ENCODE assay signal across 23 mouse cellular contexts in the genomic region with DNA sequence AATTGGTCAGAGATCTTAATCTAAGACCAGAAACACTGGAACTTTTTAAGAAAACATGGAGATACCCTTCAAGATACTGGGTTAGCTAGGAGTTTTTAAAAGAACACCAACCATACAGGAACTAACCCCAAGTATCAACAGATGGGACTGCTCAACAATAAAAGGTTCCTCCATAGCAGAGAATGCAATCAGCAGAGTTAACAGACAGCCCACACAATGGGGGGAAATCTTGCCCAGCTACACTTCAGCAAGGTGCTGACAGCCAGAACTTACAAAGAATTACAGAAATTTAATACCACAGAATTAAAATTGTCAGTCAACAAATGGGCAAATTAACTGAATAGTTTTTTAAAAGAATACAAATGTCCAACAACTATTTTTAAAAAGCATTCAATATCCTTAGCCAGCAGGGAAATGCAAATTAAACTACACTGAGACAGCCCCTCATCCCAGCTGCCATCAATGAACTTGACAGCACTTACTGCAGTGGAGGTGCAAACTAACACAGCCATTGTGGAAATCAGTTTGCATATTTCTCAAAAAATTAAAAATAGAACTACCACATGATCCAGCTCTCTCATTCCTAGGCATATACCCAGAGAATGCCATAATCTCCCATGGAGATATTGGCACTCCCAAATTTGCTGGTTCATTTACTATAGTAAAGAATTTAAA.
"Had no signal": no experiment of that assay in that cellular context is flagged by ENCODE, and none has a peak within 500 bp of the region (broad histone marks: within the 10 kb centered on the region; RNA-seq: fewer than 3 reads in every experiment).

No protein-coding gene starts in this region.

- DNase-seq: kidney, postnatal 14 days; layer of hippocampus, adult 9-11 months; liver; lung, adult 18-20 months; lung, postnatal 10 days; lung, postnatal 36 days; retina, postnatal 1 day; right cerebral cortex, postnatal 25 days; spleen, adult 18-20 months; thymus, postnatal 25 days had no signal

- H3K4me1 ChIP-seq: limb, embryonic 10.5 days; limb, embryonic 13.5 days; lung, embryonic 15.5 days; neural tube, embryonic 13.5 days; stomach, embryonic 15.5 days had no signal

- H3K9me3 ChIP-seq: limb, embryonic 10.5 days; limb, embryonic 13.5 days; liver, embryonic 12.5 days; liver, embryonic 15.5 days; lung, embryonic 15.5 days; megakaryocyte, embryonic 14.5 days; midbrain, embryonic 10.5 days; midbrain, embryonic 13.5 days; neural tube, embryonic 13.5 days; stomach, embryonic 15.5 days had no signal

- H3K27me3 ChIP-seq: limb, embryonic 13.5 days; liver, embryonic 12.5 days; liver, embryonic 15.5 days; lung, embryonic 15.5 days; megakaryocyte, embryonic 14.5 days; midbrain, embryonic 13.5 days; neural tube, embryonic 13.5 days; stomach, embryonic 15.5 days had no signal

- H3K4me3 ChIP-seq: layer of hippocampus, adult 2 months; limb, embryonic 10.5 days; limb, embryonic 13.5 days; liver, embryonic 12.5 days; liver, embryonic 15.5 days; lung, embryonic 15.5 days; megakaryocyte, embryonic 14.5 days; midbrain, embryonic 10.5 days; midbrain, embryonic 13.5 days; myocyte; neural tube, embryonic 13.5 days; stomach, embryonic 15.5 days had no signal

- H3K9ac ChIP-seq: limb, embryonic 13.5 days; liver, embryonic 12.5 days; liver, embryonic 15.5 days; lung, embryonic 15.5 days; midbrain, embryonic 13.5 days; neural tube, embryonic 13.5 days; stomach, embryonic 15.5 days had no signal

- H3K27ac ChIP-seq: layer of hippocampus, adult 2 months; limb, embryonic 10.5 days; limb, embryonic 13.5 days; liver, embryonic 12.5 days; liver, embryonic 15.5 days; lung, embryonic 15.5 days; midbrain, embryonic 10.5 days; midbrain, embryonic 13.5 days; neural tube, embryonic 13.5 days; stomach, embryonic 15.5 days had no signal

- ATAC-seq: liver, embryonic 12.5 days; midbrain, embryonic 13.5 days; midbrain, embryonic 16.5 days had no signal

- H3K4me2 ChIP-seq: limb, embryonic 13.5 days; liver, embryonic 12.5 days; liver, embryonic 15.5 days; lung, embryonic 15.5 days; midbrain, embryonic 13.5 days; neural tube, embryonic 13.5 days; stomach, embryonic 15.5 days had no signal

- H3K36me3 ChIP-seq: limb, embryonic 10.5 days; limb, embryonic 13.5 days; liver, embryonic 15.5 days; lung, embryonic 15.5 days; midbrain, embryonic 10.5 days; midbrain, embryonic 13.5 days; stomach, embryonic 15.5 days had no signal
